Mouse (Mus musculus) heart, embryonic 13.5 days (tissue): Measurements from ENCODE around the gene Kcnj9. TPM values are rescaled to one million over a fixed set of nuclear protein-coding genes. Genes with fewer than 3 reads are reported as not detected.

Experiments used
- ATAC-seq: fragments of 200-750 bp; cut with Nextera tagmentation; 2 replicates; pipeline ENCODE4 v1.8.0; 2017; ENCODE audit warnings: moderate TSS enrichment; ENCODE audit not compliant: insufficient number of reproducible peaks, low FRiP score, low TSS enrichment; ENCODE audit errors: extremely low read depth
- H3K27ac ChIP-seq: fragments of 300-500 bp; sonication (generic); replicated peaks from 2 replicates; pipeline ENCODE4 v1.5.1; 2015; ENCODE audit warnings: moderate library complexity, mild to moderate bottlenecking, inconsistent platforms
- H3K27me3 ChIP-seq: fragments of 300-500 bp; sonication (generic); replicated peaks from 2 replicates; pipeline ENCODE4 v1.6.1; 2015; ENCODE audit warnings: mild to moderate bottlenecking, inconsistent platforms
- H3K36me3 ChIP-seq: fragments of 300-500 bp; sonication (generic); 2 replicates; pipeline ENCODE4 v1.6.1; 2015; ENCODE audit warnings: mild to moderate bottlenecking, inconsistent platforms
- H3K4me1 ChIP-seq: fragments of 300-500 bp; sonication (generic); 2 replicates; pipeline ENCODE4 v1.6.1; 2015; ENCODE audit warnings: inconsistent platforms
- H3K4me2 ChIP-seq: fragments of 300-500 bp; sonication (generic); 2 replicates; pipeline ENCODE4 v1.6.1; 2015; ENCODE audit warnings: inconsistent platforms, mild to moderate bottlenecking, moderate library complexity
- H3K4me3 ChIP-seq: fragments of 300-500 bp; sonication (generic); 2 replicates; pipeline ENCODE4 v1.5.1; 2015; ENCODE audit warnings: moderate library complexity, mild to moderate bottlenecking, inconsistent platforms
- H3K9ac ChIP-seq: fragments of 300-500 bp; sonication (generic); 2 replicates; pipeline ENCODE4 v1.6.1; 2015; ENCODE audit warnings: inconsistent platforms, mild to moderate bottlenecking, moderate library complexity
- H3K9me3 ChIP-seq: fragments of 300-500 bp; sonication (generic); 2 replicates; pipeline ENCODE4 v1.6.1; 2016; ENCODE audit warnings: inconsistent platforms
- WGBS: fragments of 180-500 bp; shearing (Covaris S2); methylation state at CpG from one replicate; pipeline ENCODE4 v1.1.7; 2015; ENCODE audit warnings: mixed read lengths; 5-methylcytosine and 5-hydroxymethylcytosine counted together
- polyA plus RNA-seq: library from polyadenylated mRNA; unstranded; fragments of >200 nt; fragmentation: Nextera tagmentation; extraction: Ambion mirVana; gene quantifications from 2 replicates; pipeline ENCODE4 v1.2.1, GENCODE M21; 2015

Kcnj9 gene
- not detected in 2 replicates for polyA plus RNA-seq

DNA sequence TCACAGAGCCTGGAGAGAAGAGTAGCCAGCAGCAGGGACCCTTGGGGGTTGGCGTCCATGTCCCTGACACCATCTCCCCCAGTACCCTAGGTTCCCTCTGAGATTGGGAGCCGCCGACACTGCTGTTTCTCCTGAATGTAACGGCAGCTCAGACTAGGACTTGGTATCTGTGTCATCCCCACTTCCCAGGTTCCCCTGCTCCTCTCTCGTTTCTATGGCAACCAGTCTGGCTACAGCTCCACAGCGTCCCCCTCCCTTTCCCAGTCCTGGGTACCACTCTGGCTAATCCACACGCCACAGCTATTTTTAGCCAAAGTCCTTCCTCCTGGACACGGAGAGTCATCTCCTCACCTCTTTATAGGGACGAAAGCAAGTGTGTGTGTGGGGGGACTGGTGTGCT is at the start of gene Kcnj9:
TSS of gene Kcnj9 (minus strand) at position 188 of the 400 bp plus-strand sequence.
- 17% methylated on average over 9 of the region's 9 CpGs for WGBS
- H3K4me1 ChIP-seq, result peaks cover 10% of the 10 kb centered on the region; the same call in 1 of the 2 replicates
- H3K9me3 ChIP-seq, result peaks cover 5% of the 10 kb centered on the region; the same call in 1 of the 2 replicates
- no peak within 1 kb of the TSS for H3K4me3 ChIP-seq
- no peak within 1 kb of the TSS for H3K4me2 ChIP-seq
- H3K36me3 ChIP-seq, result no peaks in the 10 kb centered on the region
- no peak within 1 kb of the TSS; the same call in 1 of the 2 replicates for H3K9ac ChIP-seq
- H3K27ac ChIP-seq, result no peak within 1 kb of the TSS
- peaks cover 96% of the 10 kb centered on the region for H3K27me3 ChIP-seq
- no peak for ATAC-seq

DNA sequence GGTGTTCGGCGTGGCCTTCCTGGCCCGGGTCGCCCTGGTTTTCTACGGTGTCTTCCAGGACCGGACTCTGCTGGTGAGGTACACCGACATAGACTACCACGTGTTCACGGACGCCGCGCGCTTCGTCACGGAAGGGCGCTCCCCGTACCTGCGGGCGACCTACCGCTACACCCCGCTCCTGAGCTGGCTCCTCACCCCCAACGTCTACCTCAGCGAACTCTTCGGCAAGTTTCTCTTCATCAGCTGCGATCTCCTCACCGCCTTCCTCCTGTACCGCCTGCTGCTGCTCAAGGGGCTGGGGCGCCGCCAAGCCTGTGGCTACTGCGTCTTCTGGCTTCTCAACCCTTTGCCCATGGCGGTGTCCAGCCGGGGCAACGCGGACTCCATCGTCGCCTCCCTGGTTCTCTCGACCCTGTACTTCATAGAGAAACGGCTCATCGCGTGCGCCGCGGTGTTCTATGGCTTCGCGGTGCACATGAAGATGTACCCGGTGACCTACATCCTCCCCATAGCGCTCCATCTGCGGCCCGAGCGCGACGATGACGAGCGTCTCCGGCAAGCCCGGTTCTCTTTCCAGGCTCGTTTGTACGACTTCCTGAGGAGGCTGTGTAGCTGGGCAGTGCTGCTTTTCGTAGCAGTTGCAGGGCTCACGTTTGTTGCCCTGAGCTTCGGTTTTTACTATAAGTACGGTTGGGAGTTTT is 47.8 kb upstream of the Kcnj9 start:
- Histone ChIP-seq H3K4me2 (peak overlapping the region; percentile 99), H3K9ac (peak overlapping the region; percentile 88), H3K27me3 (no peaks in the 10 kb centered on the region; the same call in 1 of the 2 replicates), H3K9me3 (no peaks in the 10 kb centered on the region), H3K36me3 (peaks cover 36% of the 10 kb centered on the region), H3K27ac (peak overlapping the region; percentile 68), H3K4me3 (peak overlapping the region; percentile 79), H3K4me1 (peaks cover 39% of the 10 kb centered on the region)
- WGBS, result 2% methylated on average over 62 of the region's 62 CpGs
- no peak; the same call in 1 of the 2 replicates for ATAC-seq

DNA sequence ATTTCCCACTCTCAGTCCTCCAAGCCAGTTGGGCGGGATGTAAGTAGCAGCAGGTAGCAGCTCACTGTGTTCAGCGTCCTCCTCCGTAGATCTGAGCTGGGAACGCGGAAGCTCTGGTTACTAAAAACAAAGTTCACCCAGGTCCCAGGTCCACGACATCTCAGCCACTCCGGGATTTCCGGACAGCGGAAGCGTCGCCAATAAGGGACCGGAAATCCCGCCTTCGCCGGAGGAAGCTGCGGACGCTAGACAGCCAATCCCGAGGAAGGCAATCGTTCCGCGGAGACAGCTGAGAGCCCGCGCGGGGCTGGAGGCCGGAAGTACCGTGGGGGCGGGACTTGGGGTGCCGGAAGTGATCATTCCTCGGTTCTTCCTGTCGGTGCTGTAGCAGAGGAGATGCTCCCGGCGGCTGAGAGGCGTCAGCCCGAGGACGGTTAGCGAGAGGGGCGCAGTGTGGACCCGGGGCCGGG is 47.1 kb upstream of the Kcnj9 start, which contains the start of gene Pigm:
TSS of gene Pigm (plus strand) at position 349 of the 470 bp plus-strand sequence.
- ATAC-seq, result peak; percentile 96
- peak within 1 kb of the TSS; percentile 99 for H3K4me2 ChIP-seq
- WGBS, result under 1% methylated on average over 39 of the region's 39 CpGs
- no peaks in the 10 kb centered on the region for H3K9me3 ChIP-seq
- H3K27me3 ChIP-seq, result peaks cover 5% of the 10 kb centered on the region
- H3K4me3 ChIP-seq, result peak within 1 kb of the TSS; percentile 79
- H3K9ac ChIP-seq, result peak within 1 kb of the TSS; percentile 88
- peak within 1 kb of the TSS; percentile 75 for H3K27ac ChIP-seq
- peaks cover 29% of the 10 kb centered on the region for H3K36me3 ChIP-seq
- H3K4me1 ChIP-seq, result peaks cover 39% of the 10 kb centered on the region

DNA sequence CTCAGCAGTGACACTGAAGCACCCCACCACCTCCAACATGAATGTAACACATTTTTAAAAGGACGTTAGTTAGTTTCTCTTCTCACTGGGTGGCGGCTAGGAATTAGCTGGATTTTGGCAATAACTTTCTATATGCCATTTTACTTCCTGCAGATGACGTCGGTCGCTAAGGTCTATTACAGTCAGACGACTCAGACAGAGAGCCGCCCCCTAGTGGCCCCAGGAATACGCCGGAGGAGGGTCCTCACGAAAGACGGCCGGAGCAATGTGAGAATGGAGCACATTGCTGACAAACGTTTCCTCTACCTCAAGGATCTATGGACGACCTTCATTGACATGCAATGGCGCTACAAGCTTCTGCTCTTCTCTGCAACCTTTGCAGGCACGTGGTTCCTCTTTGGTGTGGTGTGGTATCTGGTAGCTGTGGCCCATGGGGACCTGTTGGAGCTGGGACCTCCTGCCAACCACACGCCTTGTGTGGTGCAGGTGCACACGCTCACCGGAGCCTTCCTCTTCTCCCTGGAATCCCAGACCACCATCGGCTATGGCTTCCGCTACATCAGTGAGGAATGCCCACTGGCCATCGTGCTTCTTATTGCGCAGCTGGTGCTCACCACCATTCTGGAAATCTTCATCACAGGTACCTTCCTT is 39.8 kb upstream of the Kcnj9 start:
- H3K36me3 ChIP-seq, result no peaks in the 10 kb centered on the region
- WGBS, result 22% methylated on average over 23 of the region's 23 CpGs
- H3K9me3 ChIP-seq, result no peaks in the 10 kb centered on the region
- H3K4me2 ChIP-seq, result peak overlapping the region; percentile 57
- H3K27ac ChIP-seq, result no peak overlapping the region
- peak overlapping the region; percentile 17 for H3K4me3 ChIP-seq
- H3K4me1 ChIP-seq, result peaks cover 10% of the 10 kb centered on the region
- peaks cover 40% of the 10 kb centered on the region for H3K27me3 ChIP-seq
- no peak overlapping the region for H3K9ac ChIP-seq
- ATAC-seq, result no peak

GRCm38 (mm10) chr1:172364684-172365083 is 35.6 kb upstream of the Kcnj9 start:
- peaks cover 10% of the 10 kb centered on the region for H3K4me1 ChIP-seq
- no peak overlapping the region for H3K4me3 ChIP-seq
- H3K27ac ChIP-seq, result no peak overlapping the region
- peak; percentile 31; the same call in 1 of the 2 replicates for ATAC-seq
- H3K27me3 ChIP-seq, result peaks cover 45% of the 10 kb centered on the region
- no peaks in the 10 kb centered on the region for H3K9me3 ChIP-seq
- 7% methylated on average over 6 of the region's 6 CpGs for WGBS
- no peak overlapping the region for H3K9ac ChIP-seq
- H3K36me3 ChIP-seq, result no peaks in the 10 kb centered on the region
- peak overlapping the region; percentile 48 for H3K4me2 ChIP-seq

DNA sequence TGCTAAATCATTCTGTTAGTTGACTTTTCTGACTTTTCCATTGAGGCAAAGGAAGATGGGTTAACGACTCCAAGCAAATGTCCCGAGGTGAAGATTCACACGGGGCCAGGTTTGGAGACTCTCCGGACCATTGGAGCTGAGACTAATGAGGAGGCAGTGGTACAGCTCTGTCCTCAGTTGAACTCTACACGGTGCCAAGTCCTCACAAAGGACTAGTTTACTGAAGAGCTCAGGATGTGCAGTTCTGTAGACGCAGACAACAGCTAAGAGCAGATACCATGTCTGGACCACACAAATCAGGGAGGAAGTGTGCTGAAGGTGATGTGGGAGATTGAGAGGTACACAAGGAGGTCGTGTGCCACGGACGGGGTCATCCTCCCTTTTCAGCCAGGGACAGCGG is 29.2 kb upstream of the Kcnj9 start:
- peaks cover 70% of the 10 kb centered on the region for H3K27me3 ChIP-seq
- H3K9me3 ChIP-seq, result no peaks in the 10 kb centered on the region
- H3K4me2 ChIP-seq, result no peak overlapping the region
- no peak overlapping the region for H3K27ac ChIP-seq
- ATAC-seq, result no peak
- H3K4me3 ChIP-seq, result no peak overlapping the region
- H3K9ac ChIP-seq, result no peak overlapping the region
- 69% methylated on average over 10 of the region's 10 CpGs for WGBS
- no peaks in the 10 kb centered on the region for H3K36me3 ChIP-seq
- H3K4me1 ChIP-seq, result no peaks in the 10 kb centered on the region

DNA sequence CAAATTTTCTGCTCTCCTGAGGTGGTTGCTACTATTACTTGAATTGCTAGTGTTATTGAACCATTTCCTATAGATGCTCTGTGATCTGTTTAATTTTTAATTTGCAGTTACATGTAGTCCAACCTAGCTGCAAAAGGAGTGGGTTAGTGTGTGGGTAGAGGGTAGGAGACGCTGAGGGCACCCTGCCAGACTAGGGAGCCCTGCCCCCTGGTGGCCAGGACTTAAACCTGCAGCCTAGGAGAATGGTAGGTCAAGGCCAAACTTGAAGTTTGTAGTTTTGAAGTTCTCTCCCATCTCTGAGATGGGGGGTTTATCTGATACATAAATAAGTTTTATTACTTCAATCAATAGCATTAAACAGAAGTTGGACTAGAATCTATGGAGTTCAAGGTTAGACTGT is 28.4 kb upstream of the Kcnj9 start:
- 4% methylated on average over 1 of the region's 1 CpGs for WGBS
- Histone ChIP-seq H3K27me3 (peaks cover 71% of the 10 kb centered on the region), H3K4me3 (no peak overlapping the region), H3K4me2 (no peak overlapping the region), H3K27ac (no peak overlapping the region), H3K9ac (no peak overlapping the region), H3K9me3 (no peaks in the 10 kb centered on the region), H3K36me3 (no peaks in the 10 kb centered on the region), H3K4me1 (no peaks in the 10 kb centered on the region)
- ATAC-seq, result no peak

- H3K27me3 ChIP-seq, result peaks cover 91% of the 10 kb centered on the region
- peaks cover 4% of the 10 kb centered on the region for H3K4me1 ChIP-seq
- H3K4me3 ChIP-seq, result no peak overlapping the region
- no peak overlapping the region for H3K9ac ChIP-seq
- H3K36me3 ChIP-seq, result no peaks in the 10 kb centered on the region
- no peaks in the 10 kb centered on the region for H3K9me3 ChIP-seq
- ATAC-seq, result no peak
- WGBS, result 42% methylated on average over 3 of the region's 3 CpGs
- H3K27ac ChIP-seq, result no peak overlapping the region
- H3K4me2 ChIP-seq, result no peak overlapping the region
Measured at GRCm38 (mm10) chr1:172355336-172355735, 26.2 kb upstream of the Kcnj9 start.

- WGBS, result 56% methylated on average over 3 of the region's 3 CpGs
- Histone ChIP-seq H3K27ac (no peak overlapping the region), H3K36me3 (no peaks in the 10 kb centered on the region), H3K9me3 (no peaks in the 10 kb centered on the region), H3K4me1 (peaks cover 11% of the 10 kb centered on the region), H3K4me3 (no peak overlapping the region), H3K4me2 (no peak overlapping the region), H3K27me3 (peaks cover 96% of the 10 kb centered on the region), H3K9ac (no peak overlapping the region)
- no peak for ATAC-seq
Measured at GRCm38 (mm10) chr1:172352453-172352852, 23.3 kb upstream of the Kcnj9 start.

DNA sequence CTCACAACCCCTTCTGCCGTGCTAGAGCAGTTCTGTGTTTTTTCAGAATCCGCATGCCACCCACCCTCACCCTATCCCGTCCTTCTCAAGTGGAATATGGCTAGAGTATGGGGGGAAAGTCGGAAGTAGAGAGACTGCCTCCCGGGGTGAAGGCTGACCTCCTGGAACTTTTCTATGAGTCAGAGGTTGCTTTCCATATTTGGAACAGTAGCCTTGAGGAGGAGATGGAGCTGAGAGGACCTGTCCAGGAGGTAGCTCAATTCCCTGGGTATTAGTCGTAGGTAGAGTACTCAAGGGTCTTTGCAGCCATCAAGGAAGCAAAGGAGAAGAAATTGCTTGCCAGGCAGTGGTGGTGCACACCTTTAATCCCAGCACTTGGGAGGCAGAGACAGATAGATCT is 22.9 kb upstream of the Kcnj9 start:
- Histone ChIP-seq H3K27me3 (peaks cover 95% of the 10 kb centered on the region), H3K9ac (no peak overlapping the region), H3K9me3 (no peaks in the 10 kb centered on the region), H3K4me1 (peaks cover 11% of the 10 kb centered on the region), H3K27ac (no peak overlapping the region), H3K4me2 (no peak overlapping the region), H3K4me3 (no peak overlapping the region), H3K36me3 (no peaks in the 10 kb centered on the region)
- ATAC-seq, result no peak
- WGBS, result 58% methylated on average over 6 of the region's 6 CpGs

- Histone ChIP-seq H3K27ac (no peak overlapping the region), H3K36me3 (no peaks in the 10 kb centered on the region), H3K4me3 (no peak overlapping the region), H3K9ac (0 out of 2 replicates have a peak overlapping the region, but pooled peaks have one; percentile 4), H3K4me2 (peak overlapping the region; percentile 30), H3K27me3 (peaks cover 94% of the 10 kb centered on the region), H3K4me1 (peaks cover 11% of the 10 kb centered on the region), H3K9me3 (no peaks in the 10 kb centered on the region)
- ATAC-seq, result peak; percentile 20; the same call in 1 of the 2 replicates
- 19% methylated on average over 19 of the region's 19 CpGs for WGBS
Measured at GRCm38 (mm10) chr1:172349916-172350812, 21.0 kb upstream of the Kcnj9 start.
